Mouse (Mus musculus): ENCODE measurements around the gene Amotl1.

GRCm38 (mm10) chr9:14564486-14564885, 80.4 kb downstream of the Amotl1 start:
- no peak for TF ChIP-seq CTCF (IDR thresholded peaks at IDR 0.05; ENCODE audit: low read depth, low read length)
- no peak for TF ChIP-seq GATA1 (IDR thresholded peaks at IDR 0.05; ENCODE audit: borderline replicate concordance, low read length)

All from G1E (cell line).